Mouse (Mus musculus) embryo, embryonic 11.5 days (tissue): ENCODE measurements around the gene Olfr57.
"Not testable (repeated sequence)": the region's sequence is repeated elsewhere in the genome, so short reads cannot be mapped to it uniquely, and the experiment has no call there.

ENCODE experiments used
- DNase-seq: peaks from one replicate; pipeline ENCODE4 v3.0.0-alpha.2; 2012; ENCODE audit warnings: low read depth, low spot score

Gene Olfr57

DNA sequence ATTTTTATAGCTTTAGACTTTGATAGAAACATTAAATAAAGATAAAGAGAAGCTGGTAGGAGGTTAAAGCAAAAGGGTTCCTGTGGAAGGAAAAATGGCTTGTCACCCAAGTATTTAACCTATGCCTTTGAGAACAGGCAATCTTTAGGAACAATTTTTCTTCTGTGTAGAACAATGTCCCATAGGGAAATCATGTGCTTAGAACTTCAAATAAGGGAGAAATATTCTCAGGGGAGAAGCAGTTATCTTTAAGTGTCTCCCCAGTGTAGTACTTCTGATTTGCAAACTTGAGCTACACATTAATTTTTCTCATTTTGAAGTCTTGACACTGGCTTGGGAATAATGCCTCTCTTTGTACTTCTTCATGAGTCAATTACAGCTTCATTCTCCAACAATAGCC, at the start of gene Olfr57:
Olfr57 (plus strand) TSS at position 301 of the 400 bp plus-strand sequence.
- DNase-seq: no peak

DNA sequence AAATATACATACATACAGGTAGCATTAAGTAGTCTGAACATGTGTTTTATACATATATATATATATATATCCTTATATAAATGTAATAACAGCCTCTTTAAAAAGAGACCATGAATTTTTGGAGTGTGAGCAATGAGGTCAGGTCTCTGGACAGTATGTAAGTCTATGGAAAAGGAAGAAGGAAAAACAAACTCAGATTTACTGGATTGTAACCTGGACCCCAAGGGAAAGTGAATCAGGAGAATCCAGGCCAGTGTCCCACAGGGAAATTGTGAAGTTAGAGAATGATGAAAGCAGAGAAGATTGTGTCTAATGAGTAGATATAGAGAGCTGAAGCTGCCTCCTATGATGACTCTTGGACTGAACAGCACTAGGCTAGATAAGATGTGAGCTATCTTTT, 47.8 kb upstream of the Olfr57 start, which contains the start of gene Olfr1352:
Olfr1352 (plus strand) TSS at position 301 of the 400 bp plus-strand sequence.
- no peak for DNase-seq

DNA sequence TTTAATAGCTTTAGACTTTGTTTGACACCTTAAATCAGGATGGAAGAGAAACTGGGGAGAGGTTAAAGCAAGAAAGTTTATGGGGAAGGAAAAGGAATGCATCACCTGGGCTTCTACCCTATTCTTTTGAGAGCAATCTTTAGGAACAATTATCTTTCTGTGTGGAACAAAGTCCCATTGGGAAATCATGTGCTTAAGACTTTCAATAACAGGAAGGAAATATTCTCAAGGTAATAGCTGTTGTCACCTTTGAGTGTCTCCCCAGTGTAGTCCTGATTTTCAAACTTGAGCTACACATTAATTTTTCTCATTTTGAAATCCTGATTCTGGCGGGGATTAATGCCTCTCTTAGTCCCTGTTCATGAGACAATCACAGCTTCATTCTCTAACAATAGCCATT, 16.4 kb upstream of the Olfr57 start, which contains the start of gene Olfr1351:
Olfr1351 (plus strand) TSS at position 301 of the 400 bp plus-strand sequence.
- no peak for DNase-seq

DNA sequence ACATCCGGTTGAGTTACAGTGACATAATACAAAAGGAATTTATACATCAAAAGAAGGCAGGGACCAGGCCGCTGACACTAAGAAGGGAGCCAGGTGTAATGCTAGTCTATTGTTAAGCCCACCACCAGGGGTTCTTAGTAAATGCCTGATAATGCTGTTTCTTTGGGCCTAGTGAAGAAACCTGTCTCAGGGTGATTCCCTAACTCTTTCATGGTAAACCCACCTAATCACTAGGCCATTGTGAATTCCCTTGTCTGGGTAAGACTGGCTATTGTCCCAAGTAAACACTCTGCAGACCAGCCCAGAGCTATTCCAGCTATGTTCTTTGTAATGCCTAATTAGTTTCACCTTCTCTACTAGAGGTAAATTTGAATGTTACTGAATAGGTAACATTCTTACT, 13.9 kb downstream of the Olfr57 start:
- DNase-seq: not testable (repeated sequence)

DNA sequence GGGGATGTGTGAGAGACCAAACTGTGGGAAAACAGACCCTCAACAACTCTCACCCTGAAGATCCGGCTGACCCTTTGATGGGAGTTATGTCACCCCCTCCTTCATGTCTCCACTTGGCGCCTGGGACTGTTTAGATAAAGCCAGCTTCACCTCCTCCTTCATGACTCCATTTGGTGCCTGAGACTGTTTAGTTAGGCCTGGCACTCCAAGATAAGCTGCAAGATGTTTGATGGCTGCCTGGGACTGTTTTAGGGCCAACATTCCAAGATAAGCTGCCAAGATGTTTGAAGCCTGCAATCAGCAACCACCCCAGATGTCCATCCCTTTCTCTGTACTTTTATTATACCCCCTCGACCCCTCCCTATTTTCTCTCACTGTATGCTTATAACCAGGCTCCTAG, 28.8 kb downstream of the Olfr57 start:
- DNase-seq: not testable (repeated sequence)
